8 mouse cellular contexts compared by ENCODE assay signal in the genomic region with DNA sequence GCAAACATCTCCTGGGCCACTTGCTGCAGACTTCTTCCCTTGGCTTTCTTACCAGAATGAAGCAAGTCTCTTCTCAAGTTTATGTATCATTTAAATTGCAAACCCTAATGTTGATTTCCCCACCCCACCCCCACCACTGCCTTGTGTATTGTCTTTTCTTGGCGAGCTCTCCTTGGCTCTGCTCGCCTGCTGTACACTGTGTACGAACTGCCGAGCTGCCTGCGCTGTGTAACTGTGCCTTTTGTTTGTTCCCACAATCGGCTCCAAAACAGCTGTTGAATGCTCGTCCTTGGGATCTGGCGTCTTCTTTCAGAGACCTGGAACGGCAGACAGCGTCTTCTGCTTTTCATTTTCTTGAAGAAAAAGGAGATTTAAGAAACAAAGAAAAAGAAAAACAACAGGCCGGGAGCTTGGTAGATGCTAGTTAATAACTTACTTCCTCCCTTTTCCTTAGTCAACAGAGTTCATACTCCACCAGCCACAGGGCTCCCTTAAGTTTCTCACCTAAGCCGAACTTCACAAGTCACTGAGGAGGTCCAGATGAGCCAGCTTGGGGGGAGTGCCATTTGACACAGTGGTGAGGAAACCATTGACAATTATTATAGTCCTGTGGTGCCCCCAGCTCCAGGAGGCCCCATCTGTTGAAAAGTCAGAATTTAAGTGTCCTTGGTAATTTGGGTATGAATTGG. TPM values are rescaled to one million over a fixed set of nuclear protein-coding genes. Genes with fewer than 3 reads are reported as not detected.
DNase-seq lines count a peak whose midpoint lies in the region; ATAC-seq and TF ChIP-seq lines count a peak whose summit lies in the region.
"Had no signal": no experiment of that assay in that cellular context is flagged by ENCODE, and none has a peak within 500 bp of the region (broad histone marks: within the 10 kb centered on the region; RNA-seq: fewer than 3 reads in every experiment).

No protein-coding gene starts in this region.

- DNase-seq in ZHBTc4 (ENCODE audit: low read depth, low spot score), result peak; percentile 52
- peak; percentile 17 for DNase-seq in embryonic facial prominence, embryonic 10.5 days (ENCODE audit: low spot score)
- peak; percentile 7 to 22 for DNase-seq in heart, postnatal 14 days
- DNase-seq in kidney, postnatal 25 days, result peak; percentile 27 to 51
- DNase-seq in midbrain, embryonic 14.5 days, result peak; percentile 45
- DNase-seq in urinary bladder, postnatal 10 days (ENCODE audit: low spot score), result no peak
- DNase-seq in cerebellum, adult 2 months, result no peak

- no peak for TF ChIP-seq POLR2A in cerebellum, adult 2 months (IDR thresholded peaks at IDR 0.05; ENCODE audit: borderline replicate concordance, insufficient read depth, low read length)

- peaks cover 10% of the 10 kb centered on the region; the same call in 1 of the 2 replicates for H3K4me1 ChIP-seq in embryonic facial prominence, embryonic 10.5 days
- H3K4me1 ChIP-seq in midbrain, embryonic 14.5 days (ENCODE audit: control insufficient read depth, insufficient read depth, low read length), result no peaks in the 10 kb centered on the region
- no peaks in the 10 kb centered on the region for H3K4me1 ChIP-seq in cerebellum, adult 2 months (ENCODE audit: control insufficient read depth, insufficient read depth, low read length)

- H3K27me3 ChIP-seq in embryonic facial prominence, embryonic 10.5 days (replicated peaks; ENCODE audit: low read depth, poor library complexity, severe bottlenecking), result peaks cover 98% of the 10 kb centered on the region
- peaks cover 6% of the 10 kb centered on the region; the same call in 1 of the 2 replicates for H3K27me3 ChIP-seq in midbrain, embryonic 14.5 days (ENCODE audit: control insufficient read depth, insufficient read depth, low read length)
- H3K27me3 ChIP-seq in cerebellum, adult 2 months (ENCODE audit: control insufficient read depth, insufficient read depth, low read length), result no peaks in the 10 kb centered on the region

- H3K27ac ChIP-seq in embryonic facial prominence, embryonic 10.5 days (replicated peaks), result peak overlapping the region; percentile 40
- no peak overlapping the region for H3K27ac ChIP-seq in midbrain, embryonic 14.5 days (replicated peaks; ENCODE audit: low read depth, low read length)
- H3K27ac ChIP-seq in cerebellum, adult 2 months (ENCODE audit: insufficient read depth, low read length), result no peak overlapping the region

- intact Hi-C loops in heart, postnatal 14 days (cut with DNase I), result no loop called here

- H3K4me2 ChIP-seq in midbrain, embryonic 14.5 days (ENCODE audit: low read length), result peak overlapping the region; percentile 22

- H3K9ac ChIP-seq in midbrain, embryonic 14.5 days (replicated peaks; ENCODE audit: low read length), result no peak overlapping the region

- H3K36me3 ChIP-seq in embryonic facial prominence, embryonic 10.5 days (replicated peaks), result no peaks in the 10 kb centered on the region
- H3K36me3 ChIP-seq in midbrain, embryonic 14.5 days (ENCODE audit: control insufficient read depth, insufficient read depth, low read length), result no peaks in the 10 kb centered on the region

- no peak overlapping the region for H3K4me3 ChIP-seq in embryonic facial prominence, embryonic 10.5 days
- H3K4me3 ChIP-seq in midbrain, embryonic 14.5 days (replicated peaks; ENCODE audit: low read depth, low read length), result no peak overlapping the region
- no peak overlapping the region for H3K4me3 ChIP-seq in cerebellum, adult 2 months (replicated peaks; ENCODE audit: insufficient read depth, low read depth, low read length)

- ATAC-seq in midbrain, embryonic 14.5 days (ENCODE audit: low FRiP score, low TSS enrichment), result no peak

- 30% methylated on average over 12 of the region's 12 CpGs for WGBS in embryonic facial prominence, embryonic 10.5 days
- 33% methylated on average over 12 of the region's 12 CpGs for WGBS in midbrain, embryonic 14.5 days
- WGBS in cerebellum, adult 2 months, result 8% methylated on average over 12 of the region's 12 CpGs

- no peak for TF ChIP-seq CTCF in cerebellum, adult 2 months (IDR thresholded peaks at IDR 0.05; ENCODE audit: borderline replicate concordance, insufficient read depth, low read depth, low read length)

- H3K9me3 ChIP-seq in embryonic facial prominence, embryonic 10.5 days, result no peaks in the 10 kb centered on the region
- H3K9me3 ChIP-seq in midbrain, embryonic 14.5 days (ENCODE audit: control insufficient read depth, low read length), result no peaks in the 10 kb centered on the region

RNA-seq across cellular contexts. Expression of a gene that starts 44.2 kb away (rescaled TPM):
- not detected in 2 replicates for polyA plus RNA-seq in embryonic facial prominence, embryonic 10.5 days (2016; fragmentation: Nextera tagmentation; extraction: Ambion mirVana)
- not detected for total RNA-seq in heart, postnatal 14 days (2021)
- polyA plus RNA-seq in midbrain, embryonic 14.5 days (2014; fragmentation: Nextera tagmentation; extraction: Ambion mirVana), result not detected in 2 replicates
- not detected in 2 replicates for polyA plus RNA-seq in cerebellum, adult 2 months (2012; rRNA removed)
- total RNA-seq: layer of hippocampus, postnatal 10 days had no signal

Comparison
In these comparisons a context has a peak if more than half of its experiments do, and no peak if none do; other contexts are left out.
1. DNase-seq: peak in ZHBTc4 (single experiment), embryonic facial prominence, embryonic 10.5 days (single experiment), heart, postnatal 14 days (2 of 2), kidney, postnatal 25 days (2 of 2) and midbrain, embryonic 14.5 days (single experiment); none in urinary bladder, postnatal 10 days (single experiment) and cerebellum, adult 2 months (0 of 2).